Mouse (Mus musculus) gastrocnemius, postnatal 4 days (tissue): Measurements from ENCODE around the gene Col5a1. TPM values are rescaled to one million over a fixed set of nuclear protein-coding genes. Genes with fewer than 3 reads are reported as not detected.

Experiments used
- DNase-seq, 2 experiments: peaks; one replicate each; pipeline ENCODE4 v3.0.0; 2021 to 2022; ENCODE audit warnings: low spot score in 2 of 2, mixed read lengths in 2 of 2
- total RNA-seq, 2 experiments: library from RNA; stranded (reverse); gene quantifications; 2 replicates each; pipeline ENCODE4 v1.2.3; 2021

Col5a1 gene
- total RNA-seq, 2 experiments from 2014 or later: 479 to 480 TPM

DNA sequence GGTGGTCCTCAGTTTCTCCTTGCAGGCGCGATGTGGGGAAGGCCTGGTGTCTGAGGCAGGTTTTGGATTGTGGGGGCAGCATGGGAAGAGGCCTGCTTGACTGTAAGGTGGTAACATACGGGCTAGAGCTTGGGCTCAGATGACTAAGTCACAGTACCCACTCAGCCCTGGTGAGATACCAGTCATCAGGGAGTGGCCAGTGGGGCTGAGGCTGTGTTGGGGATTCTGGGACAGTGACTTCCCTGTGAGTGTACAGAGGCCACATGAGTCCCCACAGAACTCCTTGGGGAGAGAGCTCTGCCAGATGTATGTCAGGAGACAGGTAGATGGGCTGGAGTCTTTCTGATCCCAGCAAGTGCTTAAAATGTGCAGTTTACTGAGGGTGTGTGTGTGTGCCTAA is 31.0 kb downstream of the Col5a1 start:
- DNase-seq: no peak

DNA sequence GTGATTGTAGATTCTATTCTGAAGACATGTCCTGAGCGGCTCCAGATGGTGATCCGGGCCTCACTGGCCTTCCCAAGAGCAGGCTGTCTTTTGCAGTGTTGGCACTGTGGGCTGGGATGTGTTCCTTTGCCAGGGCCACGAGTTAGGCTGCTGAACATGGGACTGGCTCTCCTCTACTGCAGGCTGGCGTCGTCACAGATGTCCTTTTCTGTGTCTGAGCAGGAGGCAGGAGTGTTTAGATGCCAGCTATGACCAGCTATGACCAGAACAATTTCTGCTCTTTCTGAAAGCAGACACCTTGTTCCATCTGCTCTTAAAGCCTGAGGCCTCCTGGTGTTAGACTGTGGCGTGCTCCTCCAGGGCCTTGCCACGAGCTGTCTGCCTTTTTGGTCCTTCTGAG is 31.9 kb downstream of the Col5a1 start:
- DNase-seq: no peak

DNA sequence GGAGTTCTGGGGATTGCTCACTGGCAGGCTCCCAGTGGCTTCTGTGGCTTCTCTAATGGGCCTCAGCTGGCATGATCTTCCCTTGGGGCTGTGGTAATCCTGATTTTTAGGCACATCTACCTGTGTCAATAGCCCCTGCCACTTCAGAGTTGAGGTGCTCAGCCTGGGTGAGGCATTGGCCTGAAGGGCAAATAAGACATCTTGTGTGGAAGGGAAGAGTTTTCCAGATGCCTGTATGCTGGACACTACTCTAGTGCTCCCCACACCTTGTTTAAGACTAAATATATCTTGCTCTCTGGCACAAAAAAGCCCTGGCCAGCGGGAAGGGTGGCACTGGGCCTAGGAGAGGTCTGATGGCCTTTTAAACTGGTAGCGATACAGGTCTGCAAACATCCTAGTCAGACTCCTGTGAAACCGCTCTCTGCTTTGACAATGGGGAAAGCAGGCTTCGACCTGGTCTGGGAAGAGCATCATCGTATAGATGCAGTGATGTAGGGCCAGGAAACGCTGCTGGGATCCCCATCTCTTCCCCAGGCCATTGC is 33.2 kb downstream of the Col5a1 start:
- DNase-seq: no peak

DNA sequence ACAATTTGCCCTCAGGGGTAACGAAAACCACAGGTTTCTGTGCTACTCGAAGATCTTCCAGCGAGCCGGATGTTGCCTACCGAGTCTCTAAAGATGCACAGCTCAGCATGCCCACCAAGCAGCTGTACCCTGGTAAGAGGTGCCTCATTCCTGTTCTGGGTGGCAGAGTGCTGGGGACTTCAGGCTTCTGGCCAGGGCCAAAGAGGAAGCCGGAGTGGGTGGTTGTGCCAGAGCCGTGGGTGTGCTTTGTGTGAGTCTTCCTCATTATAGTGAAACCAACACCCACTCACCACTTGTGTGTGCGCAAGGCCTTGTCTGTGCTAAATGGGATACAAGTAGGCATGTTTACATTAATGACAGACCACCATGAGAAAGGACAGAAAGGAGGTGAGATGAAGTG is 35.8 kb downstream of the Col5a1 start:
- no peak for DNase-seq

DNA sequence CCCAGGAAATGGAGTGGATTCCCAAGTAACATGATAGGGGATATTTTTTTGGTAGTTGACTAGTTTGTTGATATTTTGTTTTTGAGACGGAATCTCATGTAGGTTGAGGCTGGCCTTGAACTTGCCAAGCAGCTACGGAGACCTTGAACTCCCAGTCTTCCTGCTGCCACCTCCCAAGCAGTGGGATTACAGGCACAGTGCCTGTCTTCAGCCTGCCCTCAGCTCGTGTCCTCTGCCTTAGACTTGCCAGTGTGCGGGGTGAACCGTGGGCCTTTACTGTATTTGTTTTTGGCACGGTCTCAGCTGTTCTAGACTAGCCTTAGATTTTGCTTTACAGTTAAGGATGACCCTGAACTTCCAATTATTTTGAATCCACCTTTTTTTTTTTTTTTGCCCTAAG is 37.5 kb downstream of the Col5a1 start:
- no peak for DNase-seq

DNA sequence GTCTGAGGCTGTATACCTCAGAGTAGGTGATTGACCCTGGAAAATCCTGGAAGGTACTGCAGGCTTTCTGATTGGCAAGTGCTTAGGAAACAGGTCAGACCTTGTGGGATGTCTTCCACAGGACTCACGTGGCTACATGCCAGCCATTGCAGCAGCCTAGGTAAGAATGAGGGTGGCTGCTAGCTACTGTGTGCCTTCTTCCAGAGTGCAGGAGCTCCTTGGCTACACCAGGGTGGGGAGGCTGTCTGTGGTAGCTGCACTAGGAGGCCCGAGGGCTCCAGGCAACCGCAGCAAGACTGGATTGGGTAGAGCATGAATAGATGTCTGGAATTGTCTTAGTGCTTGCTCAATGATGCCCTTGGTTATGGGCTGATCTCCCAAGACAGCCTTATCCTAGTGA is 38.2 kb downstream of the Col5a1 start:
- DNase-seq: no peak

DNA sequence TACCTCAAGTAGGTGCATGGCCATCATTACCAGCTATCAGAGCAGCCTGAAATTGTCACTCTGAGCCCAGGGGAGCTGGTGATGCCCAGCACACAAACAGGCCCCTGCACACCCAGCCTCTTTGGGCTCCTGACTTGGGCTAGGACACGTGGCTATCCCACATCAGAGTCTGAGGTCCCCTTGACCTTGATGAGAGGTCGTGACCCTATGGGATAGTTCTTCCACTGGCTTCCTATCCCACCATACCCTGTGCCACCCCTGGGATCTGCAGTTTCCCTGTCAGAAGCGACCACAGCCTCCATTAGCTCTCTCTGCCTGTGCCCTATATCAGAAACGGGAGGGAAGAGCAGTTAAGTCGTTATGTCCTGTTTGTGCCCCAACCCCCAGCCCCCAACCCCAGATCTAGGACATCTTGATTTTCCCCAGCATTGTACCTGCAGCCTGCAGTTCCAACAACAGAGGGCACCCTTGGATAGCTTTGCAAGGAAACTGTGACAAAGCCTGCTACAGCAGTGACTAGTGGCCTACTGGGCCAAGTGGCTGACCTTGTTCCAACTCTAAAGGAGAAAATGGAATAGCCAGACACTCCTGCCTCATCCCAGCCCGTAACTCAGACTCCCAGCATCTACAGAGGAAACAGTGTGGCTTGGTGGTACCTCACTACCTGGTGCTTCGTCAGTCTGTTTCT is 40.4 kb downstream of the Col5a1 start:
- peak in 1 of 2 experiments; percentile 57 for DNase-seq

DNA sequence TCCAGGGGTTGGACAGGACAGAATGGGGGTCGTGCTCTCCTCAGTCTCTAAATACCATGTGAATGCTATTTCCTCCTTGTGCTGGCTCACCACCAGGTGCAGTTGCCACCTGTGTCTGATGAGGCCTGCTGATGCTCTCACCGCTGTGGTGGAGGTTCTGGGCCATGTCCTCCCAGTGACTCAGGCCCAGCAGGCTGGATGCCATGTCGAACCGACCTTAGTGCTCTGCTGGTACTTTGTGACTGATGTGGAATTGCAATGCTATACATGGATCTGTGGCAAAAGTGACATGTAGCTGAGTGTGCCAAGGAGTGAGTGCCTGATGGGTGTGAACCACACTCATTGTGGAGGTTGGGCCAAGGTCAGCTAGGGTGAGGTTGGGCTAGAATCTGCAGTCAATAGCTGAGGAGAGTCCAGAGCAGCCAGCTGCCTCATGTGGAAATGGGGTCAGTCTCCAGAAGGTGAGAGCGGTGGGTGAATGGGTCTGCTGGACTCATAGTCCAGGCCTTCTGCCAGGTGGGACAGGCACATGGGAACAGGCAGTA is 44.3 kb downstream of the Col5a1 start:
- DNase-seq: no peak

DNA sequence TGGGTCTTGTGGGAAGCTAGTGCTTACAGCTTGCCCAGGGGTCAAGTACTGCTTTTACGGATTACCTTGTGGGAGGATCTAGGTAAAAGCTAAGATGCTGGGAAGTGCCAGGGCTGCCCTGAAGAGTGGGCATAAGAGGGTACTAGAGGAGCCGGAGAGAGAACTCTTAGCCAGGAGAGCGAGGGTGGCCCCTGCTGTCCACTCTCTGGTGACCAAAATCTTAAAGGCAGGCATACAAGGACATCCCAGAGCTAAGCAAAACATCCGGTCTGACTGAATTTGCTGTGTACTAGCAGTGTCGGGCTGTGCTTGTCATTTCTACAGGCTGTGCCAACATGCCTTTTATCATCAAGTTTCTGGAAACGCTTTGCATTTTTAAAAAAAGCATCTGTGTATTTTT is 44.9 kb downstream of the Col5a1 start:
- no peak for DNase-seq

DNA sequence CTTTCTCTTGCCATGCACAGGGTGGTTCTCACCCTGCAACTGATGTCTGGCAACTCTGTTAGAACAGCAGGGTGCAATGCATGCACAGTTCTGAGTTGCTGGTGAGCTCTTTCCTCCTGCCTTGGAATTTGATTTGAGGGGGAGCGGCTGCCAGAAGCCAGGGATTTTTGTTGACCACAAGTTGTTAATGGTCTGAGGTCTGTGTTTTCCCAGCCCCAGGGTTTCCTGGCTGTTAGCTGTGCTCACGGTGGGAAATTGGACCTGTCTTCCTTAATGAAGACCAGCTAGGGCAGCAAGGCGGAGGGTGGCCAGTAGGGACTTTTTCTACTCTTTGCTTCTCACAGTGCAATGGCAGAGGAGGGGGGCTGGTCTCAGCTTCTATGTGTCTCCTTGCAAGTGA is 45.7 kb downstream of the Col5a1 start:
- no peak for DNase-seq

DNA sequence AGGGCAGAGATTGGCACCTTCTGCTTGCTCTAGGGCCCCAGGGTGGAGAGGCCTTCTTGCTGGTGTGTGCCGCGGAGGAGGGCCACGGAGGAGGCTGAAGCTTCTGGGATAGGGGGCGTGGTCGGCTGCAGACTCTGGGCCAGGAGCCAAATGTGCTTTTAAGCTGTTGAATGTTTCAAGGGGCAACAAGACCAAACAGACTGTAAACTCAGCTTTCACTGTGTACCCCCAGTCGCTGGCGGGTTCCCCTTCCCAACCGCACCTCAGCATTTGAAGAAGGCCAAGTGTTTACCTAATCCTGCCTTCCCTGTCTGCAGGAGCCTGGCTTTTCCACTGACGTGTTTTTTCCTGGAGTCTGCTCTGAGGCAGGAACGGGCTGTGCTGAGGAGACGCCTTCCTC is 48.0 kb downstream of the Col5a1 start:
- DNase-seq: peak; percentile 57 to 70

DNA sequence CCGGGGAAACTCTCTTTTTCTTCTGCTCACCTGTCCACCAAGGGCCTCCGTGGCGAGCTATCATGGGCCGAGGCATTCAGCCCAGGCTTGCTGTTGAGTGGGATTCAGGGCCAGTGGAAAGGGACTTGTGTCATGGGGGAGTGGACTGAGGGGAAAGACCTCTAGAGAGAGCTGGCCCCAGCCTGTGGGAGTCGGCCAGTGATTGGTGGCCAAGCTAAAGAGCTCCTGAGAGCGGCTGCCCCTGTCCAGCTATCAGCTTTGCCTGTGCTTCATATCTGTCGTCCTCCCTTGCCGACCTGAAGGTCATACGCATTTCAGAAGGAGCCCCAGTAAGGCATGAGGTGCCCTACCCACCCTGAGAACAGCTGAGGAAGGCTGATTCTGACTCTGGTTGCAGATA is 48.6 kb downstream of the Col5a1 start:
- DNase-seq: no peak

DNA sequence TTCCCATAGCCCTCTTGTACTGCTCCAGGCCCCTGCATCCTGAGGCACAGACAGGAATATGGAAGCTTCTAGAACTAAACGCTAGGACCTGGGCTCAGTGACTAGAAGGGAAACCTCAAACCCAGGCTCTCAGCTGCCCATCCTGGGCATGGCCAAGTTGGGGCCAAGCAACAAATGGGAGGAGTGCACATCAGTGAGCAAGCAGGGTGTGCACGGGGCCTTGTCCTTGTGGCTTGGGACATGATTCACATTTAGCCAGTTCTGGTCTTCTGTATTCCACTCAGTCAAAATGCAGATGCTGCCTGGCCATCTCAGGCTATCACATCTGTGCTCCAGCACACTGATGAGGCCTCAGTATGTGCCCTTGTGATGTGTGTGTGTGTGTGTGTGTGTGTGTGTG is 49.2 kb downstream of the Col5a1 start:
- DNase-seq: no peak

DNA sequence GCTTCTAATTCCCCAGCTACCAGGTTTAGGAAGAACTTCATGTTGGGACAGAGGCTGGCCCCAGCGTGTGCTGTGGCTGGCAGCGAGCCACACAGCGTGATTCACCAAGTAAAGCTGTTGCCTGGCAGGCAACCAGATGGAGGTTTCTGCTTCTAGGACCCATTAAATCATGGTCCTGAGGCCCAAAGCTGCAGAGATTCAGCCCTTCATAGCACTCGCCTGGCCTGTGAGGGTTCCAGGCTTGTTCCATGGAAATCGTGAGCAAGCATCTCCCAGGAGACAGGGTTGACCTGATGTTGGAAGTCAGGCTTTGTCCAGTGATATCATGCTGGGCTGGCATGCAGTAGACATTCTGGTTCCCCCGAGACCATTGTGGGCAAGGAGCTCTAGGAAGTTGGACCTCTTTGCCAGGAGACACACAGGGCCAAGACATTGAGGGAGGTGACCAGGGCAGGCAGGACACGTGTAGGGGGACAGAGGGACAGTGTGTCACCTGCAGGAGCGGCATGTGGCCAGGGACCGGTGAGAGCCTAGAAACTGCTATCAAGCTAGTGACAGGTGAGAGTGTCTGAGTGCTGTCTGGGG is 50.5 kb downstream of the Col5a1 start:
- DNase-seq: peak; percentile 55 to 81

DNA sequence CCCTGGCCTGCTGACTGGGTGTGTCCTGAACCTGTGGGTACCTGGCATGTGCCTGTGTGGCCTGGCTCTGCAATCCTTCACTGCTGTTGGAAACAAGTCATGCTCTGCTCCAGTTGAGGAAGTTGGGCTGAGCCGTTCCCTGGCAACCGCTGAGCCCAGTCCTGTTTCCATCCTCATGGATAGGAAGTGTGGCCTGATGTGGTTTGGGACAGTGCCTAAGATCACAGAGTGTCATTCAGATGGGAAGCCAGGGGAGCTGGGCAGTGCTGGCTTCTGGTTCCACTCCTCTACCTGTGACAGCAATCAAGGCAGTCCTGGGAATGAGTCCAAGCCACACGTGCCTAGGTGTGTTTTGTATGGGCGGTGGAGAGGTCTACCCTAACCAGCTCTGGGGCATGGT is 53.2 kb downstream of the Col5a1 start:
- no peak for DNase-seq

DNA sequence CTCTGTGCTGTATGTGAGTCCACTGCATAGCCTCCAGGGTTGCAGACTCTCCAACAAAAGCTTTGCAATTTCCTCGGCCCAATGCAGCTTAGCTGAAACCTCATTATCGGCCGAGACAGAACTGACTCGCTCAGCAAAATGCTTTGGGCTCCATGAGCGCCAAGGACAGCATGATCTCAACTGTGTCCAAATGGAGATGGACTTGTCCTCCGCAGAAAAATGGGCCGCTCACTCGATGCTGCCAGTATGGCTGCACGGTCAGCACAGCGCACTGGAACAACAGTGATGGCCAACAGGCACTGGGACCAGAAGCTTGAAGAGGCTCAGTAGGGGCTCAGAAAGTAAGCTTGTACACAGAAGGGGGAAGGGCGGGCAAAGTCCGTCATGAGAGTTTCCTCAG is 53.9 kb downstream of the Col5a1 start:
- no peak for DNase-seq

DNA sequence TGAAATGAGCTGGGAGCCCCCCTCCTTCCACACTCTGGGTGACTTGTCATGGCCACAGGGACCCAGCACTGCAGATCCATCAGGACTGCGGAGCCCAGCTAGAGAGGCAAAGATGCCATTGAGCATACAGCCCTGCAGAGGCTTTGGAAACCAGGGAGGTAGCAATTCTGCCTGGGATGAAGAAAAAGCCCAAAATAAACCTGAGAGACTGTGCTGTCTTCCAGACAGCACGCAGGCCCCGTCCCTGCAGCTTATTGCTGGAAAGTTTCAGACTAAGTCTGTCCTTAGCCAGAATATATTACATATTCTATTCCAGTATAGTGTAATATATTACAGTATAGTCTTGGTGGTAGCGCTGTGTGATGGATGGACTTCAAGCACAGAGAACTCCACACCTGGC is 61.0 kb downstream of the Col5a1 start:
- DNase-seq: no peak

DNA sequence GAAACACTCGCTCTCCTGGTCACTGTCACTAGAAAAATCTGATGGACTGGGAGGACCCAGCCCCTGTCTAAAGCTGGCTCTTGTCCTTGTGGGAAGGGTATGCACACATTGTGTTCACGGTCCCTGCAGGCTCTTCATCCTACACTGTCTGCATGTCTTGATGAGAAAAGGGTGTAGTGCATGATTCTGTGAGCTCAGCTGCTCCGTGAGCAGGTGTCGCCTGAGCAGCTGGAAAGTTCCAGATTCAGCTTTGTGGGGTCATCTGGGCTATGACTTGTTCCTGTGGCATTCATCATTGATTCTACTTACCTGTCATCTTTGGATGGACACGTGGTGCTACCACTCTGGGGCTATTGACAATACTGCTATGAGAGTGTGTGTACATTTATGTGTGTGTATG is 61.7 kb downstream of the Col5a1 start:
- no peak for DNase-seq

DNA sequence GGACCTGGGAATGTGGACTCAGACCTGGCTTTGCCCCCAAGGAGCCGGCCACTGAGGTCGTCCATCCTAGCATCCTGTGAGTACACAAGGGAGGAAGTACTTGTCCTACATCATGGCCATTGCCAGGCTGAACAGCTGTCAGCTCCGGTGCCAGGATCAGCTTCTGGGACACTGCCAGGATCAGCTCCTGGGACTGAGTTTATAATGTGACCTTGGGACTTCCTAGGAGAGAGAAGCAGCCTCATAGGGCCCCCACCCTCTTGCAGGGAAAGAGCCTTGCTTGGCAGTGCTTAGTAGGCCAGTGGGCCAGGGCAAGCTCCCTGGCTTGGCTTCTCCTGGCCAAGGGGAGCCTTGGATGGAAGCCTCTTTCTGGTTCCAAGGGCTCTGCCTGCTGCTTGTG is 67.6 kb downstream of the Col5a1 start:
- DNase-seq: peak in 1 of 2 experiments; percentile 73

DNA sequence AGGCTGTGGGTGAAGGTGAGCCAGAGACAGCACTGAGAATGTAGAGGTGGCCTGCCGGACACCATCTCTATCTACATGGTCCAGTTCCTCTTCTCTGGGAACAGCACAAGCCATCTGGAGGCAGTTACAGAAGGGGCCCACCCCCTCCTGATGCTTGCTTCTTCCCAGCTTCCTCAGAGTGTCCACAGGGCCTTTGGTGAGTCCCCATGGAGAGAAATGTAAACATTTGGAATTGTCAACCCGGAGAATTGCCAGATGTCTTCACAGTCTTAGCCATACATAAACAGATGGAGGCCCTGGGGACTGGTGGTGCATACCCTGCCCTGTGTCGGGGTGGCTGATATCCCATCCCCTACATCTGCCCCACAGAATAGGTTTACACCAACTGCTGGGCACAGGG is 68.7 kb downstream of the Col5a1 start:
- no peak for DNase-seq

DNA sequence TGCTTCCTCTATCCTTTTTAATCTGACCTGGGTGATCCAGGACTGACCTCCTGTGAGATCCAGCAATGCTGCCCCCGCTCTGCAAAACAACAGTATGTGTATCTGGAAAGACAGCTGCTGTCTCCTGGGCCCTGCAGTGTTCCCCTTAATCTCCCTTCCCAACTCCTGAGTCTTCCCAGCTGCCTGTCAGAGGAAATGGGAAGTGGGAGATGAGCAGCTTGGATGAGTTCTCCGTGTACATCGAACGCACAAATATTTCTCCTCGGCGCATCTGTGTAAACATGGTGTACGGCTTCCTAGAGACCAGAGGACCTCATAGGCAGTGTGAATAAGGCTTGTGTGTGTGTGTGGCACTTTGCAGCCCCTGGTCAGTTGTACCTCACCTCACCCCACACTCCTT is 70.5 kb downstream of the Col5a1 start:
- no peak for DNase-seq

DNA sequence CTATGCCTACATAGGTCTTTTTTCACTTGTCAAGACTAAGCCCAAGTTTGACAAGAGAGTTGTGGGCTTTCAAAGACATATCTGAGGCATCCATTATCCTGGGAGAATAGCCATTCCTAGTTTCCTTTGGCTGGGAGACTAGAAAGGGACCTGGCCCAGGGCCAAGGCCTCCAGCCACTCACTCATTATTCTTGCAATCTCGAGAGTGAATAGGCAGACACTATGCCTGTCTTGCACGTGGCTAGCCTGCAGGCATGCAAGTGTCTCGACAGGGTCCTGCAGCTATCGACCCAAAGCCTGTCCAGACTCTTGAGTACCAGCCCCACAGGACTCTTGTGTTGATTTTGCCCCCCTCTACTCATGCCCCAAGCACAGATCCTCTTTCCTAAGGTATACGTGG is 71.0 kb downstream of the Col5a1 start:
- peak in 1 of 2 experiments; percentile 48 for DNase-seq

DNA sequence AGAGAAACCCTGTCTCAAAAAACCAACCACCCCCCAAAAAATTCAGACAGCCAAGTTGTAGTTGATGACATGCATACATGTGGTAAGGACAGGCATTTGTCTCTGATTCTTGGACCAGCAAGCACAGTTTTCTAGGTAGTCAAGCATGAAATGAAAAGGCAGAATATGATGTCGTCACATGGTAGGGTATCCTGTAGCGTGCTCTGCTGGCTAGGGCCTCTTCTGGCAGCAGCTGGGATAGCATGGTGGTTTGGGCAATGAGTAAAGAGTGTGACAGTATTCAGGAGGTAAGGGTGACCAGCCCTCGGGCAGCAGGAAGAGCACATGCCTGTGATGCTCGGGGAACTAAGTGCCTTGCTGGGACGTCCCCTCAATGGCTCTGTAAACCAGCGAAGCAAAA is 73.0 kb downstream of the Col5a1 start:
- no peak for DNase-seq
